Mouse (Mus musculus) colon, adult 2 months (tissue): ENCODE results near the gene Stx11. TPM values are rescaled to one million over a fixed set of nuclear protein-coding genes. Genes with fewer than 3 reads are reported as not detected.

Source experiments
- polyA plus RNA-seq: library from polyadenylated mRNA; depleted of rRNA; stranded (reverse); fragments of >200 nt; gene quantifications from 2 replicates; pipeline ENCODE4 v1.2.3, GENCODE M21; 2012; rRNA removed

Stx11 gene
- 1.5 and 1.7 TPM in 2 replicates for polyA plus RNA-seq

GRCm38 (mm10) chr10:12964151-12965075, at the start of gene Stx11:
Stx11 (minus strand) TSS chr10:12964298.

GRCm38 (mm10) chr10:13005043-13005442, 40.9 kb upstream of the Stx11 start, which contains the start of gene Sf3b5:
Sf3b5 (plus strand) TSS chr10:13005343.

Other genes starting within 250 kb of the Stx11 start
- 16.5 and 18.8 TPM in 2 replicates for gene Utrn, start 94.9 kb downstream of the Stx11 start, polyA plus RNA-seq
- 44.7 and 52.4 TPM in 2 replicates for gene Sf3b5, start 41.0 kb upstream of the Stx11 start, polyA plus RNA-seq
- gene Plagl1, start 96.2 kb upstream of the Stx11 start, polyA plus RNA-seq: 4.3 and 4.7 TPM in 2 replicates
- gene Zc2hc1b, start 213.7 kb upstream of the Stx11 start, polyA plus RNA-seq: not detected in 2 replicates
- gene Ltv1, start 228.9 kb upstream of the Stx11 start, polyA plus RNA-seq: 5.5 and 7.6 TPM in 2 replicates